Mouse (Mus musculus) skeletal muscle tissue, adult 2 months (tissue): ENCODE measurements around the gene Picalm.
A peak's percentile ranks its signal among the peaks of the same experiment; 100 is the strongest.
"Not testable (repeated sequence)": the region's sequence is repeated elsewhere in the genome, so short reads cannot be mapped to it uniquely, and the experiment has no call there.

Experiments
- DNase-seq: peaks from one replicate; pipeline ENCODE4 v3.0.0-alpha.2; 2012; ENCODE audit warnings: low read depth, low spot score

The Picalm gene

DNA sequence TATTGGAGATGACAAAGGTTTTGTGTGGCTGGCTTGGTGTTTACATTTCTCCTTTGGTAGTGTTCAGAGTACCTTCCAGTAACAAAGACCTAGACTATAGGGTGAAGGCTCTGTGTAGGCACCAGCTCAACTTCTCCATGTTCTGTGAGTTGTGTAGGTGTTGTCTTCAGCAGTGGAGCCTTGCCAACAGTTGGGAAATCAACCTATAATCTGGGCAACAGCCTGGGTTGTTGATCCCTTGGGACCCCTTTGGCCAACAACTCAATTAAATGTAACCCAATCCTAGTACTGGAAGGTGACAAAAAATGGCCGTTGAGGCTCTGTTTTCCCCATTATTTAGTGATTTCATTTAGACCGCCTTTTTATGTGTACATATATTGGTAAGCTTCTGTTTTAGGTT, 80.1 kb downstream of the Picalm start:
- peak; percentile 30 for DNase-seq

DNA sequence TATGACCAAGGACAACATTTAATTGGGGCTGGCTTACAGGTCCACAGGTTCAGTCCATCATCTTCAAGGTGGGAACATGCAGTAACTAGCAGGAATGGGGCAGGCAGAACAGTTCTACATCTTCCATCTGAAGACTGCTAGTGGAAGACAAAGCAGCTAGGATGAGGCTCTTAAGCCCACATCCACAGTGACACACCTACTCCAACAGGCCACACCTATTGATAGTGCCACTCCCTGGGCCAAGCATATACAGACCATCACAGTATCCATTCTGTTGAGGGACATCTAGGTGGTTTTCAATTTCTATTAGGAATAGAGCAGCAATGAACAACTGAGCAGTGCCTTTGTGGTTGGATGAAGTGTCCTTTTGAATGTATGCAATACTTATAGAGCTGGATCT, 80.9 kb downstream of the Picalm start:
- no peak for DNase-seq

DNA sequence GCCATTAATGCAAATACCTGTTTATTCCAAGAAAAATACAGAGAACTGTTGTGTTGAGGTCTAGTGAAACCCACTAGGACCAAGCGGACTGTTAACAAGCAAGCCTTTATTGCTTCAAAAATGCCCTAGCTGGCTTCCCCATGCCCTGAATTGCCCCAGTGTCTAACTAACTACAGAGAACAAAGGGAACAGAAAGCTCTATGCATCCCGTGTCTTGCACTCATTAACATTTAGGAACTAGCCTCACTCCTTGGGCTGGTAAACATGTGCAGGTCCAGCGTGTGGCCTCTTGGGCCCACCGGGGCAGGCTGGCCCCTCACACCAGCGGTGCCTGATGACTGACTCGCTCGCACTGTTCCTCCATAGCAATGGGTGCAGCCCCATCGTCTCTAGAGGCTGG, 86.5 kb downstream of the Picalm start:
- DNase-seq: no peak

DNA sequence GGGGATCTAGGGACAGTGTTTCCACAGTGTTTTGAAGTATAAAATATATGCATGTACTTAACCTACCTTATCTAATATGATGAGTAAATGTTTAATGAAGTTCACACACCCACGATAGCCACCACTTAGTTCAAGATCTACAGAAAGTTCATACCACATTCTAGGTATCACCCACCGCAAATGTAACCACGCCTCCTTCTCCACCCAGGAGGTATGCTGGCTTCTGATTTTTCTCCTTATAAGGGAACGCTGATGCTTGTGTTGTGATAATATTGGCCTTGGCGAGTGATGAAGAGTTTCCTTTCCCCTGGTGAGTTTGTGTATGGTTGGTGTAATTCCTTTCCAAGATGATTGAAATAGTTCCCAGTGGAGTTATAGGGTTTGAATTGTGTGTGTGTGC, 88.1 kb downstream of the Picalm start:
- no peak for DNase-seq

DNA sequence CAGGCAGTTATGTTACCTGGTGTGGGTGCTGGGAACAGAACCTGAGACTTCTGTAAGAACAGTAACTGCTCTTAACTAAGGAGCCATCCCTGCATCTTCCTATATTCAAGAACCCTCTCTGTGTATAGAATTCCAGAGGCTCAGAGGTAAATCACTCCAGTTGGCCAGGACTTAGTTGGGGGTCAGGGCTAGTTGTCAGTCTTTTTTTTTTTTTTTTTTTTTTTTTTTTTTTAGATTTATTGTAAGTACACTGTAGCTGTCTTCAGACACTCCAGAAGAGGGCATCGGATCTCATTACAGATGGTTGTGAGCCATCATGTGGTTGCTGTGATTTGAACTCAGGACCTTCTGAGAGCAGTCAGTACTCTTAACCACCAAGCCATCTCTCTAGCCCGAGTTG, 91.5 kb downstream of the Picalm start:
- DNase-seq: no peak

DNA sequence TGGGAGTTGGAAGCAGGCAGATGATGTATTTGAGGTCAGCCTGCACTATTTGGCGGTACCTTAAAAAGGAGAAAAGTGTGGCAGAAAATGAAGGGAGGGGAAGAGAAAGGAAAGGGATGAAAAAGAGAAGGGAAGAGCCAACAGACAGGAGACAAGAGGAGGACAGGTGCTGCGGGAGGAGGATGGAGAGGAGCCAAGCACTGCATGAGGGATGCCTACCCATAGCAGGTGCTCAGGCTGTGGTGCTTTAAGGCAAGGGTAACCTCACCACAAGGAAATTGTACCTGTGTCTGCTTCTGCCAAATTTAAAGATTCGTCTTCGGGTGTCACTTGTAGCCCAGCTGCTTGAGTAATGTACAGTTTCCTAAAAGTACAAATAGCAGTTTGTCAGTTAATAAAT, 98.1 kb downstream of the Picalm start:
- no peak for DNase-seq

DNA sequence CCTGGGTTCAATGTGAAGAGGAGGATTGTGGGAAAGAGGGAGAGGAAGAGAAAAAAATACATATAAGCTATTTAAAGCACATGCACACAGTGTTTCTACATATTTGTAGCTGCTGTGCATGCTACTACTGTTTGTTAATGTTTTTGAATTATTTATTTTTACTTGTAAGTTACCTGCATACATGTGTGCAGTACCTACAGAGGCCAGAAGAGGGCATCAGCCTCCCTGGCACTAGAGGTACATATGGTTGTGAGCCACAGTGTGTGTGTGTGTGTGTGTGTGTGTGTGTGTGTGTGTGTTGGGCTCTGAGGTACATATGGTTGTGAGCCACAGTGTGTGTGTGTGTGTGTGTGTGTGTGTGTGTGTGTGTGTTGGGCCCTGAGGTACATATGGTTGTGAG, 98.9 kb downstream of the Picalm start:
- not testable (repeated sequence) for DNase-seq

DNA sequence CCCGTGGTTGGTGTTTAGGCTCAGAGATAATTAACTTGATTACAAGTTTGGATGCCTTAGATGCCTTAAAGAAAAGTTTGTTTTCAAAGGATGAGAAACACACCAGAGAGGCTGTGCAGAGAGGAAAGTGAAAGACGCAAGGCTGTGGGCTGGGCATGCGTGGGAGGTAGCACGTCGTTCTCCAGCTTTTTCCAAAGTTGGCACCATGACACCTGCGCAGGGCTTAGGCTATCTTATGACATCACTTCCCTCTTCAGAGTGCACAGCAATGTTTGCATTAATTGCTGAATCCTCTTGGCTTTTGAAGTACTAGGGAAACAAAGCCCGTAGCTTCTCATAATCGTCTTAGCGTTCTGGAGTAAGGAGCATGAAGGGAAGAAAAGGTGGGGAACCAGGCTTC, 101.4 kb downstream of the Picalm start:
- no peak for DNase-seq

DNA sequence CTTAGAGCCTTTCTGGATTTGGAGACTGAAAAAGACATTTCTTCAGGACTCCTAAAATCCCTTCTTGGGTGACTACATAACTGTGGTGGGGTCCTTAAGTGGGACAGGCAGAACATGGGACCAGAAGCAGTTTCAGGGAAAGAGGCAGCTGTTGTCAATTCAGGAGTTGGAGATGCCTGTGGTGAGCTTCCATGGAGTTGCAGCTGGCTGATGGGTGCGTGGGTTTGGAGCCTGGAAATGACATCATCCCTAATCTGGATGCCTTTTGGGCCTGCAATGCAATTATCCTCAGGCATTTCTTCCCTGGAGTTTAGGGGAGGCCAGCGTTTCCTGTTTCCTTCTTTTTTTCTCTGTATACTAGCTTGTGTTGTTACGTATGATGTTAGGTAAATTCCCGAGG, 103.9 kb downstream of the Picalm start:
- peak; percentile 41 for DNase-seq

DNA sequence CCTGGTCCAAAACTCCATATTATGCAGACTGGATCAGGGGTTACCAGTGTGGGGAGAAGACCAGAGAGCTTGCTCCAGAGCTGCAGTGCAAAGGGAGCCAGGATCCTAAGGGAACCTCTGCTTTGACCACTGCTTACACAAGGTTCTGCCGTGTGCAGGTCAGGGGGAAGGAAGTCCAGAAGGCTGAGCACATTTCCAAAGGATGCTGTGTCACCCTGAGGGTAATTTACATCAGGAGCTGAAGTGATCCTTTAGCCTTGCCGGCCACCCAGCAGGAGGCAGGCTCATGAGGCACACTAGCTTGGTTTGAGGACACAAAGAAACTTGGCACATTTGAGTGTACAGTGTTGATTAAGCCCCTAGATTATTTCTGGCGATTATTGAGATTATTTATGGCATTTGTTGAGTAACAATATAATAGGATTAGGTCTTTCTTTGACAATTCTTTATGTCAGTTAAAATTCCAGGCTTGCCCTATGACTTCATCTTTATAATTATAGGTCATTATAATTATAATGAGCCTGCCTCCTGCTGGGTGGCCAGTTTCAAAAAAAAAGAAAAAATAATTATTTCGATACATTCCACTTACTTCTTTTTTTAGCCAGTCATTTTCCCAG, 106.4 kb downstream of the Picalm start:
- DNase-seq: no peak

DNA sequence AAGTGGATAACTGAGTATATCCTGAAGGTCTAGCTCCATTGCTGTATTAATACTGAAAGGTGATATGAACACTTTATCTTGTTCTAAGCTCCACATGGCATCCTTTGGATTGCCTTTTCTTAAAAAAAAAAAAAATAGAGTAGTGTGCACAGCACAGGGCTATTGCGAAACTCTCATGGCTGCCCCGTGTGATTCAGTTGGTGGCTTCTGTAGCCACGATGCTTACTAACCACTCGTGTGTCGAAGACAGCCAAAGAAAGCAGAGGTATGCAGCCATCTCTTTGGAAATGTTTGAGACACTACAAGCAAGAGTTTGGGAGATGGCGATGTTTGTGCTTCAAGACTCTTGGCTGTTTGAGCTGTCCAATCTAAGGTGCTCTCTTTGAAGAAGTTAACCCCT, 113.1 kb downstream of the Picalm start:
- no peak for DNase-seq

DNA sequence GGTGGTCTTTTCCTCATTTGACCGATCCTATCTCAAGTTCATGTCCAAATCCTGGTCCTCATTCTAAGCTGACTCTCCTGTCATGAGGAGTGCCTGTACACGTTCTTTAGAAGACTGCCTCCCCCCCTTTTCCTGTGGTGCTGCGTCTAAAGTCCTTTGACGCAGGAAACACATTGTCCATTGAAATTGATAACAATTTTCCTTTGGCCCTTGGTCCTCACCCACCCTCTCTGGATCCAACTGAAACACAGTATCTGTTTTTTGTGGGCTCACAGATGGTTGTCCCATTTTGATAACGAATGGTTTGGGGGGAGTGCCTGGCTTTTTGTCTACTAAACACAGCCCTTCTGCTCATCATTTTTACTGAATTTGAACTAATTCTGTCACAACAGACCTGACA, 113.6 kb downstream of the Picalm start:
- no peak for DNase-seq

DNA sequence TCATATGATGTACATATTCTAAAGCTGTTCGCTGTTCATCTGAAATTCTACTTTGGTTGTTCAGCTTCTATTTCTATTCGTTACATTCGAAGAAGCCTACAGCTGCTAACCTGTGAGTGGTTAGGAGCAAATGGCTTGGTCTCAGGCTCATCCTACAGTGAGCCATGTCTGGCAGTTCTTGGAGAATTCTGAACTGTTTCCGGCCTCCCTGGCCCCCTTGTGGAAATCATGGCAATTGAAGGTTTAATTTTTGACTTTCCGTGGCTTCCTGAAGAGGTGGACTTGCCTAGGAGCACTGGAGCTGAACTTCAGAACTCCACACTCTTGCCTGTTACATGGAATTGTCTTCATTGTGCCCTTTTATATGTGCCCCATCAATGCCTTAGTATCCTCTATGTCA, 122.9 kb downstream of the Picalm start:
- DNase-seq: no peak

DNA sequence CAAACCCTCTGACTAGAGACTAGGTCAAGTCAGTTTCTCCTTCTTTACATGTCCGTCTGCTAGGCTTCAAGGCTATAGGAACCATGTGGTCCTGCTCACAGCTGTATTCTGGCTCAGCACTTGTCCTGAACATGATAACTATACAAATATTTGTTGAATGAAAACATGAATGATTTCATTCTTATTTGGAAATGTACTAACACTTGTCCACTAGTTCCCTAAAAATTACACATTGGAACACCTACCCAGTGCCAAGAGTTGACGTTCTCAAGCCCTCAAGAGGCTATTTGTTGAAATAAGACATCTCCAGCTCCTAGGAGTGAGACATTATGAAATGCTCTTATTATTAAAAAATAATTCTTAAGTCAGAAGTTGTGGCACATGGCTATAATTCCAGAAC, 128.7 kb downstream of the Picalm start:
- DNase-seq: peak; percentile 78

DNA sequence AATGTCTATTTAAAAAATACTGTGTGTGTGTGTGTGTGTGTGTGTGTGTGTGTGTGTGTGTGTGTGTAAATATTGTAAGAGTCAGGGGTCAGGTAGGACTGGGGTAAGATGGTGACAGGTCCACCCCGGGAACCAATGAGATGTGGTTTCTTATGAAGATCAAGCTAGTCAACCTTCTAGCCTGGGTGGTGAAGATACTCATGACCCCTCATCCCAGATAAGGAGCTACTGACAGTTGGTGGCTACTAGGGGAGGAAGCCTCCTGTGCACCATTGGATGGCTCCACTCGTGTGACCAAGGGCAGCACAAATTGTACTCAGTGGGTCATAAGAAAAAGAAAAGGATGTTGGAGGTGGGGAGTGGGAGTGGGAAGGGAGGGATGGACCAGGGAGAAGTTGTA, 129.9 kb downstream of the Picalm start:
- DNase-seq: no peak

DNA sequence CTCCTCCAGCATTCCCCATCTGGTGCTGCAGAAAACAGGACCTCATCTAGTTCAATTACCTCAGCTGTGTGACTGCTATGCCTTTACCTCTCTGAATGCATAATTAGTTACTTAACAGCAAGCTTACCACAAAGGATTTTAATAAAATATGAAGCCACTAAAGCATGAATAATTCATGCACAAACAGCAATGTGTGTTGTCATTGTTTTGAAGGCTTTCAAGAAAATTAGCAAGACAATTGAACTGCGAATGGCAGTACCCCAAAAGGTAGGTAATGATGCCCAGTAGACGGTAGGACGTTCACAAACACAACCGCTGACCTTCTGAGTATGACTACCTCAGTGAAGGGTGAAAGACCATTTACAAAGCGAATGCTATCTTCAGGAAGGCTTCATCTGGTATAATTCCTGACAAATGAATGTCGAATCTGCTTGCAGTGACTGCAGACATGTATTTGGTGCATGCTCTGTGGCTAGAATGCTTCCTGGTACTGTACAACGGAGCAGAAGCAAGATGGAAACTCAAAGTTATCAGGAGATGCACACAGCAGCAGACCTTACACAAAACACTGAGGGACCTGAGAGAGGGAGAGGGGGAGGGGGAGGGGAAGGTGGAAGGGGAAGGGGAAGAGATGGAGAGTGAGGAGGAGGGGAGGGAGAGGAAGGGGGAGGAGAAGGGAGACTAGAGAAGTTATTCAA, 132.0 kb downstream of the Picalm start:
- no peak for DNase-seq
